Mouse (Mus musculus) CD8-positive naive resting alpha-beta T cell, adult 2 months (primary cell): ENCODE results near the gene Lmf1.

ENCODE experiments used
- DNase-seq, 2 experiments: peaks; one replicate each; pipeline ENCODE4 v3.0.0; 2022; ENCODE audit warnings: low read depth in 2 of 2, low spot score in 2 of 2

Lmf1 gene

DNA sequence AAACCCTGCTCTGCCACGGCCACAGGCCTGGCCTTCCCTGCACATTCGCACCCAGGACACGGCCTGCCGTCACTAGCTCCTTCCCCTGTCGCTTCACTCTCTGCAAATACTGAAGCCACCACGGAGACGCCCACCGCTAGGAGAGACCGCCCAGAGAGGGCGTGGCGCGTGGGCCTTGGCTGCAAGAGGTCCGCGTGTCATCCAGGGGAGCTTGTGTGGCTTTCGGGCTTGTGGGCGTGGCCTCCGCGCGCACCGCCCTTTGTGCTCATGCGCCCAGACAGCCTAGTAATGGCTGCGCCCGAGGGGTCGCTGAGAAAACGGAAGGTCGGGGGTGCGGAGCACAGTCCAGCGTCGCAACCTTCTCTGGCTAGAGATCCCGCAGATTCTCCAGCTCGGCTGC lies at the start of gene Lmf1:
Gene Lmf1, plus strand, starts transcription at position 166 of the 400 bp plus-strand sequence.
- peak; percentile 94 to 96 for DNase-seq

- no peak for DNase-seq
Observed at GRCm38 (mm10) chr17:25530357-25531022, 48.4 kb upstream of the Lmf1 start.

DNA sequence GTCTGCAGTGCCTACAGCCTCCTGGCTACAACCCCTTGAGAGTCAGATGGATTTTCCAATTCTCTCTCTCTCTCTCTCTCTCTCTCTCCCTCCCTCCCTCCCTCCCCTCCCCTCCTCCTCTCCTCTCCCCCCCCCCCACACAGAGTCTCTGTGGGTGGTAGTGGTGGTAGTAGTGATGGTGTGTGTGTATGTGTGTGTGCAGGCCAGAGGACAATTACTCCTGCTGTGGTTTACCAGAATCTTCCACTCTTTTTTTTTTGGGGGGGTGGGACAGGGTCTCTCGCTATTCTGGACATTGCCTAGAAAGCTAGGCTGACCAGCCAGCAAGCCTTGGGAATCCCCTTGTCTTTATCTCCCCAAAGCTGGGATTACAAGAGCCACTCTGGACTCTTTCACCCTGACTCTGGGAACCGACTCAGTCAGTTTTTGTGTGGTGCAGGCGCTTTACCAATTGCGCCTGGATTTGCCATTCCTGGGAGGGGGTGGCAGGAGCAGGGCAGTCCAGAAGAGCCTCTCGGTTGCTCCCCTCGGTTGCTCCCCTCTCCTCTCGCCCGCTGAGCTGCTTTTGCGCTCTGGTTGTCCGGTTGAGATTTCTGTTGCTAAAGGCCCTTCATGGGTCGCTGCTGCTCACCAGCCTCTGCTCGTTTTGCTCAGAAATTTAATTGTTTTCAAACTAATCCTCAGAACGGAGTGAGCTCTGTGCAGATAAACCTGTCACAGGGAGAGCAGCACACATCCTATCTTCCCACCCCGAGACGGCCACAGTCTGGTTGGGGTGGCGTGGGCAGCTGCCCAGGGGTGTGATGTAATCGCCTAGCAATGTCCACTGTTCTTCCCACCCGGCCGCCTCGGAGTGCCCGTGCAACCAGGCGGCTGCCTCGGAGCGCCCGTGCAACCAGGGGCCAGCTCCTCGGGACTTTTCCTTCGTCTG lies 39.7 kb upstream of the Lmf1 start:
- DNase-seq, result no peak

- DNase-seq, result no peak
Observed at GRCm38 (mm10) chr17:25540731-25541130, 38.2 kb upstream of the Lmf1 start.

DNA sequence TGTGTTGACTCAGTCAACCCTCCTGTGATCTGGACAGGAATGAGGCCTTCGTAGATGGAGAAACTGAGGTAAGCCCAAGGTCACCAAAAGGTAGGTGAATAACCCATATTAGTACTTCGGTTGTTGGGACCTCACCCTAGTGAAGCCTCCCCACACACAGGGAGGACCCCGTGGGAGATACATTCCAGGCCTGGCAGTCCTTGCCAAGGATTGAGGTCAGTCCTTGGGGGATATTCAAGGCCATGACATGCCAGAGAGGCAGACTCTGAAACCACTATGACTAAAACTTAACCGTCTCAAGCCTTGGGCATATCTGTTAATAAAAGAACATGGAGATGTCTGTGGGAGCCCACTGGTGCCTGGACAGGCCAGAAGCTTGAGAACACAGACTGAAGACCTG lies 37.1 kb upstream of the Lmf1 start:
- DNase-seq, result no peak

- no peak for DNase-seq
Observed at GRCm38 (mm10) chr17:25547026-25547425, 31.9 kb upstream of the Lmf1 start.

DNA sequence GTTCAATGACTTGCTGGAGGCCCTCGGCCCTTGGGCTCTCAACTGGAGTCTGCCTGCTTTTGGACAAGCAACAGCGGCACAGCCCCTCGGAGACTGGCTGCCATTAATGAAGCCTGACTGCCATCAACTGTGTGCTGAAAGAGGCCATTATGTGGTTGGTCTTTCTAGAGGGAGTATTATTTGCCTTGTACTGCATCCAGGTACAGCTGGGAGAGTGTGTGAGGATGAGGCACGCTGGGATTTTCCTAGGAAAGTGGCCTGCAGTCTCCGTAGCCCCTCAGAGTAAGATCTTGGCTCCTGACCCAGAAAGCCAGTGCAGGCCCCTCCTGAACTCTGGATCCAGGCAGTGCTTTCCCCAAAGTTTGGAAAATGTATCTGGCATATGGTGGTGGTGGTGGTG lies 28.9 kb upstream of the Lmf1 start:
- no peak for DNase-seq

DNA sequence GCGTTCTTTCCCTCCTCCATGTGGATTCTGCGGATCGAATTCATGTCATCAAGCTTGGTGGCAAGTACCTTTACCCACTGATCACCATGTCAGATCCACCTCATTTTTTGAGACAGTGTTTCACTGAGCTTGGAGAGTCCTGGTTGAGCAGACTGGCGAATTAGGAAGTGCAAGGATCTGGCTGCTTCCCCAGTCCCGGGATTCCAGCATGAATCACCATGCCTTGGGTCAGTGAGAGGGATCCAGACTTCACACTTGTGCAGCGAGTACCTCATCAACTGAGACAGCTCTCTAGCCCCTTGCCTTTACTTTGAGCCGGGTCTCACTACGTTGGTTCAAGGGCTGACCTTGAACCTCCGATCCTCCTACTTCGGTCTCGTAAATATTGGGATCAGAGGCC lies 27.6 kb upstream of the Lmf1 start:
- DNase-seq, result no peak

- no peak for DNase-seq
Observed at GRCm38 (mm10) chr17:25555159-25555558, 23.7 kb upstream of the Lmf1 start.

DNA sequence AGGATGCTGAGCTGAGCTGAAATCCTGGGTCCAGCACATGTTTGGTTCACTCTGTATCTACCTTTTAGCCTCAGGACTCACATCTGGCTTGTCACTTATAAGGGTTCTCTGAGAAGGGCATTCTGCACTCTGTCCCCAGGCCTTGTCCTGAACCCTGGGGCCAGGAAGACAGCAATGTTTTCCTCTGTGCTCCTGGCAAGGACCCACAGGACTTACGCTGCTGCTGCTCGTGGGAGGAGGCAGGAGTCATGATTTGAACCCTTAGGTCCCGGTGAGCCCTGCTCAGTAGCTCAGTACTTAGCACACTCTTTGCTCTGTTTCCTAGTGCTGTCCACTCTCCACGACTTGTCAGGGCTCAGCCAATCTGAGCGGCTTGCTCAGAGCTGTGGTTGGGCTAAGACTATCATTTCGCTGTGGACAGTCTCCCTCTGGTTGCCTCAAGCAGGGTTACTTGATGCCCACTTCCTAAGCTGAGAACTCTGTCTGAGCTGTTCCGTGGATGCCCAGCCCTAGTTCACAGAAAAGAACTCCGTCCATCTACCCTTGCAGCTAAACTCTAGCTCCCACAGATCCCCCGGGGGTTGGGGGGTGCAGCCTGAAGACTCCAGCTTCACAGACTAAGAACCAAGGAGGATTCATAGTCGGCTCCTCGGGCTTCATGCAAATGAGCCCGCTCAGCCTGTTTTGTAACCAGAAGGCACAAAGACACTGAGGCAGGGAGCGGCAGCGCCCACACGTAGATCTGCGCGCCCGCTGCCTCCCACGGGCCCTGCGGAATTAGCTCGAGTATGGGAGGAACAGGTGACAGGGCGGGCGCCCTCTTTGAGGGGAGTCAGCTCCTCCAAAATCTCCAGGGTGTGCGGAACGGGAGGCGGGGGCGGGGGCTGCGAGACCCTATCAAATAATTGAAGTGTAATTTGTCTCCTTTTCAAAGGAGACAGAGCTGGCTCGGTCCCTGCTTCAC lies 22.9 kb upstream of the Lmf1 start:
- no peak for DNase-seq

DNA sequence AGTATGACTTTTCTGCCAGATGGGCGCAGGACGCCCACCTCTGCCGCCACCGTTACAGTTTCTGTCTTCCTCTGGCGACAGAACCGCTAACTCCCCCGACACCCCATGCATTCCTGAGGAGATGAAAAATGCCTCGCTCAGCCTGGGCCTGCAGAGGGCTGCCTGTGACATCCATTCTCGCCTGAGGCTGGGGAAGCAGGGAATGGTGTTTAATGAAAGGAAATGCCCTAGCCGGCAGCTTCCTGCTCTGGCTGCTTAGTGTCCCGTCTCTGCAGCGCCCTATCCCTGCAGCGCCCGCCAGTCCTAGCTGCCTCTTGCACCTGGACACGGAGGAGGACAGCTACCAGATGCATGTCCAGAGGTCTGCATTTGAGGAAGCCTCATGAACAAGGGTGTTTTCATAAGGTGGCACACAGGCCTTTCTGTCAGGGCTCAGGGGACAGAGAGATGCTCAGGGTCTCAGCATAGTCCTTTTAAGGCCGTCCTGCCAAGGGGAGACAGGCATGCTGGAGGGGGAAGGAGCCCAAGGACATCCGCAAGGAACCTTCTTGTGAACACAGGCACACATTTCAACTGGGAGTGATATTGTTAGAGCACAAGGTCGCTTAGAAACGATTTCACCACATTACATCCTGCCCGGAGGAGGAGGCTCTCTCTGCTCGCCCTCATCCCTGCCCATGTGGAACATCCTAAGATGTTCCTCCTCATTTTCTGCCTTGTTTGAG lies 22.1 kb upstream of the Lmf1 start:
- DNase-seq, result no peak

DNA sequence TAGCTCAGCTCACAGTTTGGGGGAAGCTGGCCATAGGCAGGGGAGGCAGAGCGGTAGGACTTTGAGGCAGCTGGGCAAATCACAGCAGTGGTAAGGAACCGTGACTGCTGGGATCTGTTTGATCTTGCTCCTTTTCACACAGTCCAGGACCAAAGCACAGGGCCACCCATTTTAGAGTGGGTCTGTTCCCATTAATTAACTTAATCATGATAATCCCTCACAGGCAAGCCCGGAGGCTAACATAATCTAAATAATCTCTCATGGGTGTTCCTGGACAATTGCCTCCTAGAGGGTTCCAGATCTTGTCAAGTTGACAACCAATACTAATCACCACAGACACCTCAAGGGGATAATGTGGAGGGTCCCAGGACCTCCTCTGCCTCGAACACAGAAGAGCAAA lies 19.3 kb upstream of the Lmf1 start:
- DNase-seq, result no peak

- DNase-seq, result no peak
Observed at GRCm38 (mm10) chr17:25560554-25561222, 18.2 kb upstream of the Lmf1 start.

DNA sequence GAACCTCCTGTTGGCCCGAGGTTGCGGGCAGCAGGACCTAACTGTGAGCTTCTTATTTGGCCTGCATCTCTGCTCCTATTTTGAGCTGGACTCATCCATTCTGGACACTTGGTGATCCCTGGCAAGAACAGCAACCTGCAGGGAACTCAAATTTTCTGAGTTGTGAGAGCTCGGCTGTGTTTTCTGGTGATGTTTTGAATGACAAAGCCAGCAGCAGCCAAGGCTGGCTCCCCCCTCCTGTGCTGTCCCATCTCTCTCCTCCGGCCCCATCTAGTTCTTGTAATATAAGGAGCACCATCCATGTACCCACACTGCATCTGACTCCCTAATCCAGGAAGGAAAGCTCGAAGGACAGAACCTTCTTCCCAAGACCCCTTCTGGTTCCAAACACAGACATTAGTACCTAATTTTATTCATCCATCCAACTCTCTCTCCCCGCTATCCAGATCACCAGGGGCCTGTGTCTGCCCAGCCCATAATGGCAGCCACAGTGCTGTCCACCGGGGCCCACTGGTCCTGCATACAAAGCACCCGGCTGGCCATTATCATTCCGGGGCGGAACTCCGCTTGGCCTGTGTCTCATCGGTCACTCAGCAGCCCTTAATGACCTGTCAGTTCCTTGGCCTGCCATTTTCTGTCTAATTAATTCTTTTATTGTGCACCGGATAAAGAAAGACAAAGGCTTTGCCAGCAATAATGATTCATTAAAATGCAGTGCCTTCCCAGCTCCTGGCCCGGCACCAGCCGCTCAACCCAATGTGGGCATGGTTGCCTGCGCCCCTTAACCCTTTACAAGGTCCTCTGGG lies 17.5 kb upstream of the Lmf1 start:
- no peak for DNase-seq

DNA sequence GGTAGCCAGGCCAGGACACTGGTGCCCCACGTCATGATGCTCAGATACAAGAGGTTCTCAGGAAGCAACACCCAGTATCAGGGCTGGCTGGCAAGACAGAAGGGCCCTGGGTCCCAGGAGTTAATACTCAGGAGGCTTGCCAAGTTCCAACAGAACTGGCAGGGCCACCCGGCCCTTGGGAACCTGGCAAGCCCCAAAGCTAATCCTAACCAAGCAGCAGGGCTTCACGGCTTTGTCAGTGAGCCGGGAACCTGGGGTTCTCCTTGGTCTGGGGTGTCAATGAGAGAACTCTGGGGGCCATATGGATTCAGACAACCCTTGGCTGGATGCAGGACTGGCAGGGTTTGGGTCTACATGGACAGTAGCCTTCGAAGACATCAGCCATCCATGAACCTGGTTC lies 14.4 kb upstream of the Lmf1 start:
- DNase-seq, result no peak

- no peak for DNase-seq
Observed at GRCm38 (mm10) chr17:25565244-25565643, 13.6 kb upstream of the Lmf1 start.

DNA sequence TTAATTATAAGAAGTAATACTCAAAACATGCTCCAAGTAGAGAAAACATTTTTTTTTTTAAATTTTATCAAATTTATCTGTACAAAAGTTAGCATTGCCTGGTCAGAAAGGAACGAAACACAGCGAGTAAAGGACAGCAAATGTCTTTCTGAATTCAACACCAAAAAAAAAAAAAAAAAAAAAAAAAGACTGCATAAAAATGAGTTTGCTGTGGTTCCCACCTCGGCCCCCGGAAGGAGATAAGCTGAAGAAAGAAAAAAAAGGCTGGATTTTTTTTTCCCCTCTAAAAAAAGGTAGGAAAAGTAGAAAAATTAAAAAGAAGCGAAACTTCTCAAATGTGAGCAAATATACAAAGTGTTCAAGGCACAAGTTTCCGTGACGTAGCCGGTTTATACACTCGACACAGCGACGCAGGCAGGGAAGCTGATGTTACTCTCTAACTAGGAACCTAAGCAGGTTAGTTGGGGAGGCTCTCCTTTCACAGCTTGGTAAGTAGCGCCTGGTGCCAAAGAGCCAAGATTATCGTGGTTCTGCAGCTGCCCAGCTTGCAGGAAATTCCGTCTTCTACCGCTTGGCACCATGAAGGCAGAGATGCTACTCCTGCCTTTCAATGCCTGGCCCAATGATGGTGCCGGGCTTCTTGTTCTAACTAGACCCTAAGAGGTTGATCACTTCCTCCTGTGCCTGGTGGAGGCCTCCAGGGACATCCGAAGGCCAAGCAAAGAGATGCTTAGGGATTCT lies 12.9 kb upstream of the Lmf1 start:
- DNase-seq, result no peak

GRCm38 (mm10) chr17:25567261-25567660 lies 11.6 kb upstream of the Lmf1 start:
- DNase-seq, result no peak

DNA sequence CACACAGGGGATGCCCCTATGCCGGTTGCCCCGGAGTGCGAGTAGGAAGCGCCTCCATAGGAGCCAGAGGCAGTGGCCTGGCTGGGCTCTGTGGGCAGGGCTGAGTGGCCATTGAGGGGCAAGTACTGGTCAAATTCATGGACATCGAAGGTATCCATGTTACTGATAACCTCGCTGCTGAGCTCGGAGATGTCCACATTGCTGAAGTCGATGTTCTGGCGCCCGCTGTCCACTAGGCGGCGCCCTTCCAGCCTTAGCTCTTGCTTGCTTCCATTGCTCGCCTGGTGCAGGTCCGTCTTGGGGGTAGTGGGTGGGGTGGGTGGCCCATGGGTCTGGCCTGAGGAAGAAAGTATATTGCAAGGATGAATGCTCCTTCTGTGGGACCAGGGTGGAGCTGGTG lies 11.1 kb upstream of the Lmf1 start:
- DNase-seq, result peak; percentile 58 to 59
